Mouse (Mus musculus): Measurements from ENCODE around the gene Utp14a. TPM values are rescaled to one million over a fixed set of nuclear protein-coding genes. Genes with fewer than 3 reads are reported as not detected.

Utp14a gene
- polyA plus RNA-seq, 1 experiment, result 3.3 TPM

- no peak for DNase-seq (ENCODE audit: low read depth, low spot score)
- 44% methylated on average over 26 of the region's 26 CpGs for WGBS
These were observed 54.2 kb downstream of the Utp14a start for GRCm38 (mm10) chrX:48310706-48311517.

GRCm38 (mm10) chrX:48311727-48312126 is 55.1 kb downstream of the Utp14a start:
- WGBS, result 94% methylated on average over 5 of the region's 5 CpGs
- no peak for DNase-seq (ENCODE audit: low read depth, low spot score)

GRCm38 (mm10) chrX:48314530-48315079 is 57.9 kb downstream of the Utp14a start:
- DNase-seq (ENCODE audit: low read depth, low spot score), result peak; percentile 46
- 15% methylated on average over 33 of the region's 33 CpGs for WGBS

- 52% methylated on average over 3 of the region's 3 CpGs for WGBS
These were observed 60.8 kb downstream of the Utp14a start for GRCm38 (mm10) chrX:48317444-48317843.

GRCm38 (mm10) chrX:48318194-48318593 is 61.5 kb downstream of the Utp14a start:
- no peak for DNase-seq (ENCODE audit: low read depth, low spot score)
- 21% methylated on average over 9 of the region's 9 CpGs for WGBS

More at GRCm38 (mm10) chrX:48317444-48317843, 60.8 kb downstream of the Utp14a start:
- DNase-seq (ENCODE audit: low read depth, low spot score), result no peak

Other genes with a start within 250 kb of the Utp14a start
- 0.92 and 1.0 TPM in 2 replicates for gene Apln, start 222.0 kb upstream of the Utp14a start, polyA plus RNA-seq (2012; rRNA removed)
- 149 and 213 TPM in 2 replicates for gene Xpnpep2, start 148.1 kb upstream of the Utp14a start, polyA plus RNA-seq (2012; rRNA removed)
- 11.9 and 12.6 TPM in 2 replicates for gene Sash3, start 110.4 kb upstream of the Utp14a start, polyA plus RNA-seq (2012; rRNA removed)
- gene Zdhhc9, start 48.0 kb upstream of the Utp14a start, polyA plus RNA-seq (2012; rRNA removed), result 34.8 and 55.6 TPM in 2 replicates
- 2.8 and 3.6 TPM in 2 replicates for gene Bcorl1, start 84.5 kb downstream of the Utp14a start, polyA plus RNA-seq (2012; rRNA removed)
- 23.1 and 34.6 TPM in 2 replicates for gene Elf4, start 206.3 kb downstream of the Utp14a start, polyA plus RNA-seq (2012; rRNA removed)

Measured in large intestine, adult 2 months (tissue).